Mouse (Mus musculus): Measurements from ENCODE around the gene Nlrp2. TPM values are rescaled to one million over a fixed set of nuclear protein-coding genes. Genes with fewer than 3 reads are reported as not detected.

Nlrp2 gene
- polyA plus RNA-seq (2017; shearing (Covaris generic)) = under 1 TPM in 1 of 2 experiments, not detected in 1; 0.65 TPM

DNA sequence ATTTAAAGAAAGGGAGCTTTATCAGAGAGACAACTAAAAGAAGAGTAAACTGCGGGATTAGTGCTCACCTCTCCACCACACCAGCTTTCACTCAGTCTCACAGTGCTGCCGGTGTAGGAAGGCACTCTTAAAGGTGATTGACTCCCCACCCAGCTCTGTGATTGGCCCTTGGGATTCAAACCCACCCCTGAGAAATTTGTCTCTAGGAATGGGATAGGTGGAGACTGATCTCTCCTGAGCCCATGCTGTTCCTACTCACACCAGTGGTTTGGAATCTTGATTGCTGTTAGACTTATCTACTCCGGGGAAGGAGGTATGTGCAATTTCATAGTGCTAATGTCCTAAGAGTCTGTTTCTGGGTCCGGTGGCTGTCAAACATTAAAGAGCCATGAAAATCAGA is at the start of gene Nlrp2:
Gene Nlrp2 (minus strand): TSS at position 101 of the 400 bp plus-strand sequence.

GRCm38 (mm10) chr7:5350237-5350636 is 598 bp downstream of the Nlrp2 start, which contains the start of gene Gm5065:
Gene Gm5065, plus strand, starts transcription at chr7:5350537.

Other genes starting within 250 kb of the Nlrp2 start
- under 1 TPM in 1 of 2 experiments, not detected in 1; 0.22 TPM for gene Rfpl4, start 234.1 kb downstream of the Nlrp2 start, polyA plus RNA-seq (2017; shearing (Covaris generic))
- gene Rasl2-9, start 225.1 kb downstream of the Nlrp2 start, polyA plus RNA-seq (2017; shearing (Covaris generic)) = 1 to 10 TPM in 1 of 2 experiments, not detected in 1; 2.4 TPM
- under 1 TPM; 0.04 to 0.17 TPM for gene Vmn1r55, start 201.4 kb downstream of the Nlrp2 start, polyA plus RNA-seq (2017; shearing (Covaris generic))
- gene Vmn1r56, start 154.3 kb downstream of the Nlrp2 start, polyA plus RNA-seq (2017; shearing (Covaris generic)) = not detected
- gene Vmn1r57, start 132.5 kb downstream of the Nlrp2 start, polyA plus RNA-seq (2017; shearing (Covaris generic)) = under 1 TPM in 1 of 2 experiments, not detected in 1; 0.65 TPM
- 1 to 10 TPM in 1 of 2 experiments, not detected in 1; 2.5 TPM for gene Gm5065, start 498 bp downstream of the Nlrp2 start, polyA plus RNA-seq (2017; shearing (Covaris generic))
- under 1 TPM; 0.10 to 0.34 TPM for gene Vmn1r58, start 62.4 kb upstream of the Nlrp2 start, polyA plus RNA-seq (2017; shearing (Covaris generic))
- gene Vmn1r59, start 105.7 kb upstream of the Nlrp2 start, polyA plus RNA-seq (2017; shearing (Covaris generic)) = not detected
- under 1 TPM in 1 of 2 experiments, not detected in 1; 0.06 TPM for gene Vmn2r28, start 142.9 kb upstream of the Nlrp2 start, polyA plus RNA-seq (2017; shearing (Covaris generic))
- gene Vmn1r60, start 196.3 kb upstream of the Nlrp2 start, polyA plus RNA-seq (2017; shearing (Covaris generic)) = under 1 TPM; 0.06 to 0.17 TPM

Measured in inflammation-experienced regulatory T-cells (primary cell).